Mouse (Mus musculus): ENCODE data around the gene Aoc2.
"Not testable (repeated sequence)": the region's sequence is repeated elsewhere in the genome, so short reads cannot be mapped to it uniquely, and the experiment has no call there.

GRCm38 (mm10) chr11:101378196-101378595 is 53.3 kb downstream of the Aoc2 start:
- TF ChIP-seq CTCF (IDR thresholded peaks at IDR 0.05; ENCODE audit: borderline replicate concordance, insufficient read depth, low read length); POLR2A (IDR thresholded peaks at IDR 0.05; ENCODE audit: low read depth, low read length): not testable (repeated sequence)

All from embryonic fibroblast, embryonic 13.5 days (primary cell).